Mouse (Mus musculus) heart, embryonic 15.5 days (tissue): ENCODE results near the gene Efcab5. TPM values are rescaled to one million over a fixed set of nuclear protein-coding genes. Genes with fewer than 3 reads are reported as not detected.
A peak's percentile ranks its signal among the peaks of the same experiment; 100 is the strongest.
"Not testable (repeated sequence)": the region's sequence is repeated elsewhere in the genome, so short reads cannot be mapped to it uniquely, and the experiment has no call there.

ENCODE experiments used
- ATAC-seq: fragments of 200-750 bp; cut with Nextera tagmentation; replicated peaks from 2 replicates; pipeline ENCODE4 v1.8.0; 2017; ENCODE audit warnings: low read depth, moderate TSS enrichment; ENCODE audit not compliant: insufficient number of reproducible peaks, insufficient read depth, low FRiP score
- H3K27ac ChIP-seq: fragments of 300-500 bp; sonication (generic); 2 replicates; pipeline ENCODE4 v1.5.1; 2015; ENCODE audit warnings: mild to moderate bottlenecking, inconsistent platforms
- H3K27me3 ChIP-seq: fragments of 300-500 bp; sonication (generic); 2 replicates; pipeline ENCODE4 v1.6.1; 2015; ENCODE audit warnings: inconsistent platforms
- H3K36me3 ChIP-seq: fragments of 300-500 bp; sonication (generic); 2 replicates; pipeline ENCODE4 v1.6.1; 2015; ENCODE audit warnings: mild to moderate bottlenecking, inconsistent platforms
- H3K4me1 ChIP-seq: fragments of 300-500 bp; sonication (generic); replicated peaks from 2 replicates; pipeline ENCODE4 v1.6.1; 2015; ENCODE audit warnings: inconsistent platforms
- H3K4me2 ChIP-seq: fragments of 300-500 bp; sonication (generic); 2 replicates; pipeline ENCODE4 v1.6.1; 2015; ENCODE audit warnings: inconsistent platforms, mild to moderate bottlenecking, moderate library complexity
- H3K4me3 ChIP-seq: fragments of 300-500 bp; sonication (generic); 2 replicates; pipeline ENCODE4 v1.5.1; 2015; ENCODE audit warnings: mild to moderate bottlenecking, inconsistent platforms
- H3K9ac ChIP-seq: fragments of 300-500 bp; sonication (generic); 2 replicates; pipeline ENCODE4 v1.6.1; 2015; ENCODE audit warnings: mild to moderate bottlenecking, inconsistent platforms
- H3K9me3 ChIP-seq: fragments of 300-500 bp; sonication (generic); replicated peaks from 2 replicates; pipeline ENCODE4 v1.6.1; 2016; ENCODE audit warnings: inconsistent platforms
- WGBS: fragments of 180-500 bp; shearing (Covaris S2); methylation state at CpG from one replicate; pipeline ENCODE4 v1.1.7; 2015; ENCODE audit warnings: mixed read lengths; 5-methylcytosine and 5-hydroxymethylcytosine counted together
- polyA plus RNA-seq: library from polyadenylated mRNA; unstranded; fragments of >200 nt; fragmentation: Nextera tagmentation; extraction: Ambion mirVana; gene quantifications from 2 replicates; pipeline ENCODE4 v1.2.1, GENCODE M21; 2015

Efcab5 gene
- polyA plus RNA-seq, 1 experiment from 2014 or later: 0.28 TPM

DNA sequence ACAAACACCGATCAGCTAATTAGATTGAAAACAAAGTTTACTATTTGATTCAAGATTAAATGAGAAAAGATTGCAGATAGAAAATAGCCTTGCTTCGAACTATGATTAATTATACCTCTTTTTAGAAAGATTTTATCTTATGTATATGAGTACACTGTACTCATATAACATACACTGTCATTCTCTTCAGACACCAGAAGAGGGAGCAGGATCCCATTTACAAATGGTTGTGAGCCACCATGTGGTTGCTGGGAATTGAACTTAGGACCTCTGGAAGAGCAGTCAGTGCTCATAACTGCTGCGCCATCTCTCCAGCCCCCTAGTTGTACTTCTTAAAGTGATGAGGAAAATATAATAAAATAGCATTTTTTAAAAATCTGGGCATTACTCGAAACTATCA is 55.3 kb downstream of the Efcab5 start:
- no peak overlapping the region for H3K4me3 ChIP-seq
- H3K27ac ChIP-seq: no peak overlapping the region
- no peaks in the 10 kb centered on the region for H3K9me3 ChIP-seq
- no peak for ATAC-seq
- H3K36me3 ChIP-seq: no peaks in the 10 kb centered on the region
- 93% methylated on average over 4 of the region's 4 CpGs for WGBS
- no peaks in the 10 kb centered on the region for H3K4me1 ChIP-seq
- no peaks in the 10 kb centered on the region for H3K27me3 ChIP-seq
- H3K9ac ChIP-seq: no peak overlapping the region
- no peak overlapping the region for H3K4me2 ChIP-seq

- Histone ChIP-seq H3K9ac (no peak overlapping the region), H3K4me2 (no peak overlapping the region), H3K9me3 (no peaks in the 10 kb centered on the region), H3K27ac (no peak overlapping the region), H3K36me3 (no peaks in the 10 kb centered on the region), H3K4me1 (no peaks in the 10 kb centered on the region), H3K4me3 (no peak overlapping the region), H3K27me3 (no peaks in the 10 kb centered on the region)
- ATAC-seq: no peak
- 58% methylated on average over 3 of the region's 3 CpGs for WGBS
Measured at GRCm38 (mm10) chr11:77132580-77132979, 56.2 kb downstream of the Efcab5 start.

GRCm38 (mm10) chr11:77128562-77128961 is 60.2 kb downstream of the Efcab5 start:
- no peak for ATAC-seq
- H3K4me3 ChIP-seq: no peak overlapping the region
- H3K27me3 ChIP-seq: no peaks in the 10 kb centered on the region
- H3K9ac ChIP-seq: no peak overlapping the region
- no peak overlapping the region for H3K27ac ChIP-seq
- 83% methylated on average over 3 of the region's 3 CpGs for WGBS
- no peaks in the 10 kb centered on the region for H3K9me3 ChIP-seq
- no peak overlapping the region for H3K4me2 ChIP-seq
- no peaks in the 10 kb centered on the region for H3K36me3 ChIP-seq
- no peaks in the 10 kb centered on the region for H3K4me1 ChIP-seq

GRCm38 (mm10) chr11:77111141-77111540 is 77.6 kb downstream of the Efcab5 start:
- no peaks in the 10 kb centered on the region for H3K4me1 ChIP-seq
- no peak overlapping the region for H3K27ac ChIP-seq
- ATAC-seq: no peak
- no peaks in the 10 kb centered on the region for H3K9me3 ChIP-seq
- no peak overlapping the region for H3K9ac ChIP-seq
- H3K36me3 ChIP-seq: no peaks in the 10 kb centered on the region
- WGBS: 81% methylated on average over 6 of the region's 6 CpGs
- no peak overlapping the region for H3K4me3 ChIP-seq
- H3K27me3 ChIP-seq: no peaks in the 10 kb centered on the region
- H3K4me2 ChIP-seq: no peak overlapping the region

GRCm38 (mm10) chr11:77108442-77108841 is 80.3 kb downstream of the Efcab5 start:
- ATAC-seq: no peak
- 88% methylated on average over 6 of the region's 6 CpGs for WGBS
- no peaks in the 10 kb centered on the region for H3K4me1 ChIP-seq

GRCm38 (mm10) chr11:77107872-77108271 is 80.9 kb downstream of the Efcab5 start:
- not testable (repeated sequence) for ATAC-seq, H3K4me1 ChIP-seq

More at GRCm38 (mm10) chr11:77108442-77108841, 80.3 kb downstream of the Efcab5 start:
- H3K4me2 ChIP-seq: no peak overlapping the region
- no peak overlapping the region for H3K27ac ChIP-seq
- no peaks in the 10 kb centered on the region for H3K9me3 ChIP-seq
- no peaks in the 10 kb centered on the region for H3K27me3 ChIP-seq
- no peak overlapping the region for H3K9ac ChIP-seq
- no peaks in the 10 kb centered on the region for H3K36me3 ChIP-seq
- H3K4me3 ChIP-seq: no peak overlapping the region

GRCm38 (mm10) chr11:77106961-77107360 is 81.8 kb downstream of the Efcab5 start:
- no peaks in the 10 kb centered on the region for H3K27me3 ChIP-seq
- no peaks in the 10 kb centered on the region for H3K36me3 ChIP-seq
- no peaks in the 10 kb centered on the region for H3K9me3 ChIP-seq
- H3K4me2 ChIP-seq: no peak overlapping the region
- no peak for ATAC-seq
- 91% methylated on average over 6 of the region's 6 CpGs for WGBS
- no peak overlapping the region for H3K4me3 ChIP-seq
- H3K27ac ChIP-seq: no peak overlapping the region
- H3K9ac ChIP-seq: no peak overlapping the region
- no peaks in the 10 kb centered on the region for H3K4me1 ChIP-seq

More at GRCm38 (mm10) chr11:77107872-77108271, 80.9 kb downstream of the Efcab5 start:
- not testable (repeated sequence) for H3K9me3 ChIP-seq, H3K36me3 ChIP-seq, H3K4me2 ChIP-seq, H3K9ac ChIP-seq, H3K27ac ChIP-seq, H3K4me3 ChIP-seq, H3K27me3 ChIP-seq
- 77% methylated on average over 12 of the region's 12 CpGs for WGBS

DNA sequence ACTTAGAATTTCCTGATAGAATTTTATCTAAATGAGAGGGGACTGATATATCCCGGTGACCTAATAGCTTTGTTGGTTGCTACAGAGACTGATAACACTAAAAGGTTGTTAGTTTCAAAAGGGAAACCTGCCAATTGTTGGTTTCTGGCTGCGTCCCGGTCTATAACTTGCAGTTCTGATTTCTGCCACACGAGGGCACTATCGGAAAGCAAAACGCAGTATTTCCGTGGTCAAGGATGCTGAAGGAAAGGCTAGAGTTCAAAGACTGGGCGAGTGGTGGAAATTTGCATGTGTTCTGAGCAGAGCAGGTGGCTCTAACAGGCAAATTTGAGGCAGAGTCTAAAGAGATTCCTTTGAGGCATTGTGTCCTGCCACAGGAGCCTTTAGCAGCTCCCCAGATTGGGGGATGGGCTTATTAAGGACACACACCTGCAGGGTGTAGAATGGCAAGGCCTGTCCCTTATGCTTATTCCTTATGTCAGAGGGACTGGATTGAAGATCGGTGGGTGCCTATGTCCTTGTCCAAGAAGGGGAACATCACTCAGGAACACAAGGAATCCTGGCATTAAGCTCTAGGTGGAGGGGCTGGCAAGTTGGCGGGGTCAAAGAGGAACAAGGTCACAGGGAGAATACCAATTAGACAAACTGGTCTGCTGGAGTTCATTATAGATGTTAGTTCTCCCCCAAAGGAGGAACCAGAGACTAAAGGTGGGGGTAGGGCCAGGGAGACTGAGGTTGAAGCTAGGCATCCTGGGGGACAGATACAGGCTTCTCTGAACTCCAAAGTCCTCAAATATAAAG is 88.4 kb downstream of the Efcab5 start:
- Histone ChIP-seq H3K27me3 (no peaks in the 10 kb centered on the region), H3K4me2 (peak overlapping the region; percentile 37; the same call in 1 of the 2 replicates), H3K4me3 (no peak overlapping the region), H3K9ac (no peak overlapping the region), H3K9me3 (no peaks in the 10 kb centered on the region), H3K4me1 (peaks cover 12% of the 10 kb centered on the region), H3K36me3 (no peaks in the 10 kb centered on the region), H3K27ac (no peak overlapping the region)
- no peak for ATAC-seq
- 17% methylated on average over 10 of the region's 10 CpGs for WGBS

DNA sequence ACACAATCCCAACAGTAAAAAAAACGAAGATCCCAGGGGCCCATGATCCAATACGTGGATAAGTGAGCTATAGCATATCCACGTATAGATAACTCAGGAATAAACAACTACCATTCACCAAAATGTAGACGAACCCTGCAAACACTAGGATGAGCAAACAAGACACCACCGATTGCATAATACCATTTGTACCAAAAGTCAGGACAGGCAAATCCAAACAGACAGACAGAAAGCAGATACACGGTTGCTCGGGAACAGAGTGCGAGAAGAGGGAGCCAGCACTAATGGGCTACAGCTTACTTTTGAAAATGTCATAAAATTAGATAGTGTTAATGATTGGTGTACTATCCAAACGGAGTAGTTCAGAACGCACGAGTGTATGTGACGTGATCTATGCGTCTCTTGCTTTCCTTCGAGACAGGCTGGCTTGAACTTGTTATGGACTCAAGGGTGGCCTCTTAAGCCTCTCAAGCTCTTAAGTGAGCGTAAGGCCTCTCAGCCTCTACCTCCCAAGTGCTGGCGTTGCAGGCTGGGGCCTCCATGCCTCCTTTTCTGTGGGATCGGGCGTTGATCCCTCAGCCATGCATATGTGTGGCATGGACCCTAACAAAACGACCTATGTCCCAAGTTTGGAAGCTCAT is 90.3 kb downstream of the Efcab5 start:
- ATAC-seq: no peak
- Histone ChIP-seq H3K27ac (no peak overlapping the region), H3K9ac (no peak overlapping the region), H3K27me3 (no peaks in the 10 kb centered on the region), H3K4me3 (no peak overlapping the region), H3K4me1 (peaks cover 12% of the 10 kb centered on the region), H3K4me2 (no peak overlapping the region), H3K9me3 (no peaks in the 10 kb centered on the region), H3K36me3 (no peaks in the 10 kb centered on the region)
- 75% methylated on average over 19 of the region's 19 CpGs for WGBS

DNA sequence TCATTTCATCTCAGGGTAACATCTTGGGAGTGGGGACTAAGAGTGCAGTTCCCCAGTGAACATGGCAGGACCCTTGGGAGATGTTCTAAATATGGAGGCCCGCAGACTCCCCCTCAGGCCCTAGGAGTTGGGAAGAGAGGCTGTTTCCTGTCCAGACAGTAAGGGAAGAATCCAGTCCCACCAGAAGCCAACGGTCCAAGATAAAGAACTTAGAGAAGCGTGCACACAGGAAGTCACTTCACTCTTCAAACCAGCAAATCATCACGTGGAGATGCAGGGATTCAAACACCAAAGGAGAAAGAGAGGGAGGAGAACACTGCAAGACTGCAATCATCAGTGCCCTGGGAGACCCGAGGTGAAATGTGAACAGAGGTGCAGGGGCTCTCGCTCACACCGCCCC is 91.8 kb downstream of the Efcab5 start:
- no peak for ATAC-seq
- 41% methylated on average over 7 of the region's 7 CpGs for WGBS
- no peak overlapping the region for H3K27ac ChIP-seq
- no peak overlapping the region for H3K4me2 ChIP-seq
- H3K9ac ChIP-seq: no peak overlapping the region
- H3K4me1 ChIP-seq: peaks cover 16% of the 10 kb centered on the region
- no peaks in the 10 kb centered on the region for H3K36me3 ChIP-seq
- no peaks in the 10 kb centered on the region for H3K27me3 ChIP-seq
- H3K4me3 ChIP-seq: no peak overlapping the region
- H3K9me3 ChIP-seq: no peaks in the 10 kb centered on the region

- Histone ChIP-seq H3K4me2 (no peak overlapping the region), H3K4me1 (peaks cover 16% of the 10 kb centered on the region), H3K9me3 (no peaks in the 10 kb centered on the region), H3K27me3 (no peaks in the 10 kb centered on the region), H3K36me3 (no peaks in the 10 kb centered on the region), H3K9ac (no peak overlapping the region), H3K27ac (no peak overlapping the region), H3K4me3 (no peak overlapping the region)
- 58% methylated on average over 3 of the region's 3 CpGs for WGBS
- ATAC-seq: no peak
Measured at GRCm38 (mm10) chr11:77096581-77096980, 92.2 kb downstream of the Efcab5 start.

DNA sequence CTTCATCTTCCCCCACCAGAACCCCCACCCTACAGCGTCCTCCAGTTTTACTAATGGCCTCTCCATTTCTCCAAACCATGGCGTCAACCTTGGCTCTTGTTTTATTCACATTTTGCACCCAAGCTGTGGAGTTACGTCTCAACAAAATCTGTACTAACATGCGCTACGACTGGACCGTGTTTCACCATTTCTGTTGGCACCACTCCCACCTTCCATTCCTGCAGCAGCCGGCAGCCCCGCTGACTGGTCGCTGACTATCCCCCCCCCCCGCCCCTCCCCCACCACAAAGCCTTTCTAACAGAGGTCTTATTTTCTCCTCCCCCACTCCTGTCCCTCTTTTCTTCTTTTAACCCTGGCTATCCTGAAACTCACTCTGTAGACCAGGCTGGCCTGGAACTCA is 93.6 kb downstream of the Efcab5 start:
- H3K9me3 ChIP-seq: no peaks in the 10 kb centered on the region
- no peaks in the 10 kb centered on the region for H3K36me3 ChIP-seq
- H3K9ac ChIP-seq: no peak overlapping the region
- no peak overlapping the region for H3K27ac ChIP-seq
- no peak for ATAC-seq
- 56% methylated on average over 10 of the region's 10 CpGs for WGBS
- no peak overlapping the region for H3K4me3 ChIP-seq
- no peak overlapping the region for H3K4me2 ChIP-seq
- H3K27me3 ChIP-seq: no peaks in the 10 kb centered on the region
- peaks cover 16% of the 10 kb centered on the region for H3K4me1 ChIP-seq
